Mouse (Mus musculus): Measurements from ENCODE around the gene 2610528J11Rik. TPM values are rescaled to one million over a fixed set of nuclear protein-coding genes. Genes with fewer than 3 reads are reported as not detected.

The 2610528J11Rik gene
- polyA plus RNA-seq, 1 experiment: 0.26 TPM

DNA sequence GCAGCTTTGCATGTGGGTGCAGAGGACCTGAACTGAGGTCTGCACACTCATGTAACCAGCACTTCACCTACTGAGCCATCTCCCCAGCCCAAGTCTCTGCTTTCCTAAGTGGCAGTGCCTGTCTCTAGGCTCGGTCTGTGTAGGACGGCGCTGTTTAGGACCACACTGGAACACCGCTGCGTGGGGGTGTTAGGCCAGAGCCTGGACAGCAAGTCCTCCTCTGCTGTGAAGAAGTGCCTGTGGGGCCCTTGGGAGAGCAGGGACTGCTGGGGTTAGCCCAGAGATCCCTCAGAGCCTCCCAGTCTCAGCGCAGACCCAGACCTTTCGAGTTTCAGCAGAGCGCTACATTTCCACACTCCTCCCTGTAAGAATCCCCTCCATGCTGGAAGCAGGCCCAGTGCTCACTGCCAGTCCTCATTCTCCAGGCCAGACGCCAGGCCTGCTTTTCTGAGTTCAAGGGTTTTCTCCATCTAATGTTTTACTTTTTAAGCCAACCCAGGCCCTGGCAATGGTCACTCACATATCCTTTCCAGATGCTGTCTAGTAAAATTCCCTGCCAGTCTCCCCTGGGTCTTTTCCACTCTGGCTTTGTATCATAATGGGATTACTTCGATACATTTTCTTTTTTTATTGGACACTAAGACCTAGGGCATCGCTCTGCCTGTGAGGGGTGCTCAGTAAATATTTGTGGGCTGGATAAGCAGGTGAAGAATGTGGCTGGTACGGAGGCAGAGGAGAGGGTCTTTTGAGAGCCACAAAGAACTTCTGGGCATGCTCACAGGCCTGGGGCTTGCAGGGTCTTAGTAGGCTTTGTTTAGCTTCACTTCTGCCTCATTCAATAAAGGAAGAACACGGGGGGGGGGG, 37.5 kb downstream of the 2610528J11Rik start:
- H3K27me3 ChIP-seq (ENCODE audit: control insufficient read depth, insufficient read depth, low read length): no peaks in the 10 kb centered on the region
- no peak overlapping the region for H3K27ac ChIP-seq (ENCODE audit: control insufficient read depth, insufficient read depth, low read depth, low read length)
- H3K4me3 ChIP-seq (ENCODE audit: control insufficient read depth, low read depth, low read length): no peak overlapping the region
- TF ChIP-seq POLR2A (IDR thresholded peaks at IDR 0.05; ENCODE audit: control insufficient read depth, low read depth, low read length): no peak
- no peak for TF ChIP-seq CTCF (IDR thresholded peaks at IDR 0.05; ENCODE audit: control insufficient read depth, insufficient read depth, insufficient replicate concordance, low read depth, low read length)
- H3K36me3 ChIP-seq (ENCODE audit: control insufficient read depth, insufficient read depth, low read length): no peaks in the 10 kb centered on the region; the same call in 1 of the 2 replicates
- no peaks in the 10 kb centered on the region for H3K4me1 ChIP-seq (ENCODE audit: control insufficient read depth, insufficient read depth, low read length)

DNA sequence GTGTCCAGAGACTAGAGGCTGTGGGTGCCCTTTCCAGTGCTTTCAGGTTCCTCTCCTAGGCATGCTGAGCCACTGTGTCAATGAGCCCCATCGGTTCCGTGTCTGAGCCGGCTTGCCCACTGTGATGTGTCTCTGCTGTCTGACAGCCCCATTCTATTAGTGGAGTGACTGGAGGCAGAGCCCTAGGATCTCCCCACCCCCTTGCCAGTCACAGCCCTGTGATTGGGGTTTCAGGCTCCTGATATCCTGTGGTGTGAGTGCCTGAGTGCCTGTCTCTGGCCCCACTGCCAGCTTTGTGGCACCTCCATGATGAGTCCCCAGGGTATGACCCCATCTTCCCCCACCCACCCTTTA, 38.1 kb downstream of the 2610528J11Rik start:
- Histone ChIP-seq H3K27ac (ENCODE audit: control insufficient read depth, insufficient read depth, low read depth, low read length) (no peak overlapping the region), H3K4me1 (ENCODE audit: control insufficient read depth, insufficient read depth, low read length) (no peaks in the 10 kb centered on the region), H3K36me3 (ENCODE audit: control insufficient read depth, insufficient read depth, low read length) (no peaks in the 10 kb centered on the region; the same call in 1 of the 2 replicates), H3K4me3 (ENCODE audit: control insufficient read depth, low read depth, low read length) (no peak overlapping the region), H3K27me3 (ENCODE audit: control insufficient read depth, insufficient read depth, low read length) (no peaks in the 10 kb centered on the region)
- TF ChIP-seq CTCF (IDR thresholded peaks at IDR 0.05; ENCODE audit: control insufficient read depth, insufficient read depth, insufficient replicate concordance, low read depth, low read length) (no peak), POLR2A (IDR thresholded peaks at IDR 0.05; ENCODE audit: control insufficient read depth, low read depth, low read length) (no peak)

DNA sequence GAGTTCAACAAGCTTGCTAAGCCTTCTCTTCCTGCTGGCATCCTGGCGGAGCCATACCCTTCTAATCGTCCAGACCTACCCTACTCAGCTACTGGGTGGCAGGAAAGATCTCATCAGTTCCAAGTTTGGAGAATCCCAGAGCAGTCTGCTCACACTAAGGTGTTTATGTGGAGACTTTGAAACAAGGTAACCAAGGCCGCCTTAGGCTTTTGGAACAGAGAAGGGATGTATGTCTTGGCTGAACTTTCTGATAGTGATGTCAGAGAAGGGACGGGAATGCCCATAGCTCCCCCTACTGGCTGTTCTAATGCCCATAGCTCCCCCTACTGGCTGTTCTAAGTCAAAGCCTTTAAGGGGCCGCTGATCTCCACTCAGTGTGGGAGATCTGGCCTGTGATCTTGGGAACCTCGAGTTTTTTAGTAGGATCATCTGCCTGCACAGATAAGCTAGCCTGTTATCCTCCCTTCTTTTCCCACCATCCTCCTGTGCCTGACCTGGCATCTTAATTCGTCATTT, 39.4 kb downstream of the 2610528J11Rik start:
- H3K4me1 ChIP-seq (ENCODE audit: control insufficient read depth, insufficient read depth, low read length): no peaks in the 10 kb centered on the region
- H3K27me3 ChIP-seq (ENCODE audit: control insufficient read depth, insufficient read depth, low read length): no peaks in the 10 kb centered on the region
- no peak overlapping the region for H3K27ac ChIP-seq (ENCODE audit: control insufficient read depth, insufficient read depth, low read depth, low read length)
- H3K36me3 ChIP-seq (ENCODE audit: control insufficient read depth, insufficient read depth, low read length): no peaks in the 10 kb centered on the region; the same call in 1 of the 2 replicates
- peak; percentile 56; the same call in 1 of the 2 replicates for TF ChIP-seq CTCF (IDR thresholded peaks at IDR 0.05; ENCODE audit: control insufficient read depth, insufficient read depth, insufficient replicate concordance, low read depth, low read length)
- no peak for TF ChIP-seq POLR2A (IDR thresholded peaks at IDR 0.05; ENCODE audit: control insufficient read depth, low read depth, low read length)
- no peak overlapping the region for H3K4me3 ChIP-seq (ENCODE audit: control insufficient read depth, low read depth, low read length)

DNA sequence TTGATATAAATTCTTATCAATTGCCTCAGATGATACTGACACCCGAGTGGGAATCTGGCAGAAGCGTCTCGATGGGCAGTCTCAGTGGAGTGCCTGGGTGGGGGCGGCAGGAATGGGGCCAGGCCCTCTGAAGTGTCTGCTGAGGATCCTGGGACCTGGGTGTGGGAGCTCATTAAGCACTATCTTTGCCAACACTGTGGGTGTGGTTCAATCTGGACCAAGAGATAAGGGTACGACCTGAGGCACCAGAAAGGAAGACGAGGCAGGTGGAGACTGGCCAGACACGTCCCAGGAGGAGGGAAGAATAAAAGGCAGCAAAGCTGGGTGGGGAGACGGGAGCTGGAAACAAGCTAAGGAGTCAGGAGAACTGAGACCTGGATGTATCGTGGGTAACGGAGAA, 41.9 kb downstream of the 2610528J11Rik start:
- H3K36me3 ChIP-seq (ENCODE audit: control insufficient read depth, insufficient read depth, low read length): no peaks in the 10 kb centered on the region; the same call in 1 of the 2 replicates
- no peaks in the 10 kb centered on the region for H3K4me1 ChIP-seq (ENCODE audit: control insufficient read depth, insufficient read depth, low read length)
- no peak overlapping the region for H3K27ac ChIP-seq (ENCODE audit: control insufficient read depth, insufficient read depth, low read depth, low read length)
- H3K4me3 ChIP-seq (ENCODE audit: control insufficient read depth, low read depth, low read length): no peak overlapping the region
- TF ChIP-seq CTCF (IDR thresholded peaks at IDR 0.05; ENCODE audit: control insufficient read depth, insufficient read depth, insufficient replicate concordance, low read depth, low read length) (no peak), POLR2A (IDR thresholded peaks at IDR 0.05; ENCODE audit: control insufficient read depth, low read depth, low read length) (no peak)
- no peaks in the 10 kb centered on the region for H3K27me3 ChIP-seq (ENCODE audit: control insufficient read depth, insufficient read depth, low read length)

DNA sequence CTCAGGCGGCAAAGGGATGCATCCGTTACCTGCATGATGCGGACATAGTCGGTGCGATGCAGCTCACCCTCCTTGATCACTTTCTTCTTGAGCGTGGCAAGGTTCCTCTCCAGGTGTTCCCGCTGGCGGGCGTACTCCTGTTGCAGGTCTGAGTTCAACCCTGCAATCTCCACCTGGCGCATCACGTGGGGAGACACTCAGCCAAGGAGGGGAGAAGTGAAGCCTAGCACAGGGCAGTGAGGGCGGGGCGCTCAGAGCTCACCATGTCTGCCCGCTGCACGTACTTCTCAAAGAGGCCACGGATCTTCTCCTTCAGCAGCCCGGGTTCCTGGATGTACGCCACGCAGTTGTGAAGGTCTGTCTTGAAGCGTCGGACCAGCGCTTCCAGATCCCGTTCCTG, 42.5 kb downstream of the 2610528J11Rik start:
- no peak for TF ChIP-seq CTCF (IDR thresholded peaks at IDR 0.05; ENCODE audit: control insufficient read depth, insufficient read depth, insufficient replicate concordance, low read depth, low read length)
- TF ChIP-seq POLR2A (IDR thresholded peaks at IDR 0.05; ENCODE audit: control insufficient read depth, low read depth, low read length): no peak
- H3K27ac ChIP-seq (ENCODE audit: control insufficient read depth, insufficient read depth, low read depth, low read length): no peak overlapping the region
- H3K27me3 ChIP-seq (ENCODE audit: control insufficient read depth, insufficient read depth, low read length): no peaks in the 10 kb centered on the region
- H3K4me3 ChIP-seq (ENCODE audit: control insufficient read depth, low read depth, low read length): no peak overlapping the region
- no peaks in the 10 kb centered on the region; the same call in 1 of the 2 replicates for H3K36me3 ChIP-seq (ENCODE audit: control insufficient read depth, insufficient read depth, low read length)
- H3K4me1 ChIP-seq (ENCODE audit: control insufficient read depth, insufficient read depth, low read length): no peaks in the 10 kb centered on the region

DNA sequence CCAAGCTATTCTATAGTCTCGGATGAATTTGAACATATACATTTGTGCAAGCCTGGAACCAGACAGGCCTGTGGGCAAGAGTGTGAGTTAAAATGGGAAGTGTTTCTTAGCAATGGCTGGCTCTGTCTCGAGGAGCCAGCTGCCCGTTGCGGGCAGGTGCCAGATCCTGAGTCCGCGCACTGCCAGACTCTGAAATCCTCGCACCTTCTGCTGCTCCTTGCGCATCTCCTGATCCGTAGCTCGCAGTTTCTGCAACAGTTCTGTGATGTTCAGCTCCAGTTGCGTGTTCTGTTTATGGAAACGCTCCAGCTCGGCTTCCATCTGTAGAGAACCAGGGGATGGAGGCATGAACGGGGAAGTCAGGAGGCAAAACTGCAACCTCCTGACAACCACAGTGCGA, 44.6 kb downstream of the 2610528J11Rik start:
- Histone ChIP-seq H3K27ac (ENCODE audit: control insufficient read depth, insufficient read depth, low read depth, low read length) (no peak overlapping the region), H3K36me3 (ENCODE audit: control insufficient read depth, insufficient read depth, low read length) (no peaks in the 10 kb centered on the region; the same call in 1 of the 2 replicates), H3K4me3 (ENCODE audit: control insufficient read depth, low read depth, low read length) (no peak overlapping the region), H3K4me1 (ENCODE audit: control insufficient read depth, insufficient read depth, low read length) (no peaks in the 10 kb centered on the region), H3K27me3 (ENCODE audit: control insufficient read depth, insufficient read depth, low read length) (no peaks in the 10 kb centered on the region)
- no peak for TF ChIP-seq CTCF (IDR thresholded peaks at IDR 0.05; ENCODE audit: control insufficient read depth, insufficient read depth, insufficient replicate concordance, low read depth, low read length)
- no peak for TF ChIP-seq POLR2A (IDR thresholded peaks at IDR 0.05; ENCODE audit: control insufficient read depth, low read depth, low read length)

DNA sequence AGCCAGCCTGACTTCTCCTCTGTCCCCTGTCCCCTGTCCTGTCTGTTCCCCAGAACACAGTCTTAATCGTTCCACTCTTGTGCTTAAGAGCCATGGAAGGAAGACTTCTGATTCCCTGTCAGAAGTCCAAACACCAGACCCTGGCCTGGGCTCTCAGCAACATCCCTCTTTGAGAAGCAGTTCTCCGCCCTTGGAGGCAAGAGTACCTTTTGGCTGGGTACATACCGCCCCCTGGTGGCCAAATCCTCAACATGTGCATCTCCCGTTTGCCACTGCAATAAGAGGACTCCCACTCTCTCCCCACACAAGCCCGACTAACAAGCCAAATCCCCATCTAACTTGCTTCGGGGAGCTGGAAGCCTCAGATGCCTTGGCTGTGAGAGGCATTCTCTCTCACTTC, 49.3 kb downstream of the 2610528J11Rik start:
- H3K36me3 ChIP-seq (ENCODE audit: control insufficient read depth, insufficient read depth, low read length): no peaks in the 10 kb centered on the region
- H3K27me3 ChIP-seq (ENCODE audit: control insufficient read depth, insufficient read depth, low read length): no peaks in the 10 kb centered on the region
- H3K4me1 ChIP-seq (ENCODE audit: control insufficient read depth, insufficient read depth, low read length): no peaks in the 10 kb centered on the region
- no peak overlapping the region for H3K4me3 ChIP-seq (ENCODE audit: control insufficient read depth, low read depth, low read length)
- H3K27ac ChIP-seq (ENCODE audit: control insufficient read depth, insufficient read depth, low read depth, low read length): no peak overlapping the region
- TF ChIP-seq POLR2A (IDR thresholded peaks at IDR 0.05; ENCODE audit: control insufficient read depth, low read depth, low read length) (no peak), CTCF (IDR thresholded peaks at IDR 0.05; ENCODE audit: control insufficient read depth, insufficient read depth, insufficient replicate concordance, low read depth, low read length) (peak; percentile 82; the same call in 1 of the 2 replicates)
